Mouse (Mus musculus) kidney, embryonic 14.5 days (tissue): ENCODE results near the gene Tmem115. TPM values are rescaled to one million over a fixed set of nuclear protein-coding genes. Genes with fewer than 3 reads are reported as not detected.
A peak's percentile ranks its signal among the peaks of the same experiment; 100 is the strongest.

Source experiments
- ATAC-seq: fragments of 200-750 bp; cut with Nextera tagmentation; 2 replicates; pipeline ENCODE4 v1.8.0; 2017; ENCODE audit warnings: moderate number of reproducible peaks, mild to moderate bottlenecking, moderate TSS enrichment, moderate library complexity; ENCODE audit not compliant: low FRiP score, low TSS enrichment
- H3K27ac ChIP-seq: fragments of 300-500 bp; sonication (generic); 2 replicates; pipeline ENCODE4 v1.5.1; 2014; ENCODE audit warnings: low read depth, mild to moderate bottlenecking, low read length, moderate library complexity, mixed read lengths
- H3K27me3 ChIP-seq: fragments of 300-500 bp; sonication (generic); 2 replicates; pipeline ENCODE4 v1.6.1; 2014; ENCODE audit warnings: mild to moderate bottlenecking, low read length; ENCODE audit not compliant: control insufficient read depth, insufficient read depth
- H3K36me3 ChIP-seq: fragments of 300-500 bp; sonication (generic); 2 replicates; pipeline ENCODE4 v1.6.1; 2014; ENCODE audit warnings: low read length, mixed read lengths; ENCODE audit not compliant: control insufficient read depth, insufficient read depth
- H3K4me1 ChIP-seq: fragments of 300-500 bp; sonication (generic); 2 replicates; pipeline ENCODE4 v1.6.1; 2014; ENCODE audit warnings: low read length, mixed read lengths; ENCODE audit not compliant: control insufficient read depth, insufficient read depth
- H3K4me2 ChIP-seq: fragments of 300-500 bp; sonication (generic); replicated peaks from 2 replicates; pipeline ENCODE4 v1.6.1; 2014; ENCODE audit warnings: low read depth, mild to moderate bottlenecking, low read length
- H3K4me3 ChIP-seq: fragments of 300-500 bp; sonication (generic); 2 replicates; pipeline ENCODE4 v1.5.1; 2014; ENCODE audit warnings: mild to moderate bottlenecking, low read length
- H3K9ac ChIP-seq: fragments of 300-500 bp; sonication (generic); 2 replicates; pipeline ENCODE4 v1.6.1; 2014; ENCODE audit warnings: low read depth, mild to moderate bottlenecking, low read length, moderate library complexity
- H3K9me3 ChIP-seq: fragments of 300-500 bp; sonication (generic); 2 replicates; pipeline ENCODE4 v1.6.1; 2016; ENCODE audit warnings: low read length; ENCODE audit not compliant: control insufficient read depth
- WGBS: fragments of 180-500 bp; shearing (Covaris S2); extraction: QIAGEN DNeasy Blood & Tissue Kit; methylation state at CpG from one replicate; pipeline ENCODE4 v1.1.7; 2014; 5-methylcytosine and 5-hydroxymethylcytosine counted together
- polyA plus RNA-seq: library from polyadenylated mRNA; unstranded; fragments of >200 nt; fragmentation: Nextera tagmentation; extraction: Ambion mirVana; gene quantifications from 2 replicates; pipeline ENCODE4 v1.2.1, GENCODE M21; 2014

Tmem115 gene
- polyA plus RNA-seq, 1 experiment from 2014 or later: 49.9 TPM

DNA sequence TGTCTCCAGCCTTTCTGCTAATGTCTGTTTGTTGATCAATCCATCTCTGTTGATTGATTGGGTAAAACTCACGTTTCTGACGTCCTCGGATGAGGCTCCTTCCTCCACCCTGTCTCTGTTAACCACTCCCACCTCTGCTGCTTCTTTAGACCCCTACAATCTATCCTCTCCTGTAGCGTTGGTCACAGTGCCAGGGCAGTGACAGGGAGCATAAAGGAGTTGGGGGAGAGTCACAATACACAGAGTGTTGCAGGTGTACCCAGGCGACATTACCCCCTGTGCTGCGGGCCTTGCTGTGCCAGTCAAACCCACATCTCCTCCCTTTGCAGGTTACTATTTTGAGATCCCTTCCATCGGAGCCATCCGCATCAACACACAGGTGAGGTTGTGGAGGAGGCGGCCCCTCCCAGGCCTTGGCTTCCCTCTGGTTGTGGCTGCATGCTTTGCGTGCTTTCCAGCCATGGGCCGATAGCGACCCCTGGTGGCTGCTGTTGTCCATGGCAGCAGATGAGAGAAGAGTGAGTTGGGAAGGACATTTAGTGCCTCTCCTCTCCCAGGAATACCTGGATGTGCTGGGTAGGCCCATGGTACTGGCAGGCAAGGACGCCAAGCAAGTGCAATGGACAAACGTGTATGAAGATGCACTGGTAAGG is 19.3 kb upstream of the Tmem115 start:
- H3K36me3 ChIP-seq: no peaks in the 10 kb centered on the region
- H3K4me2 ChIP-seq: no peak overlapping the region
- H3K27ac ChIP-seq: no peak overlapping the region
- peaks cover 6% of the 10 kb centered on the region; the same call in 1 of the 2 replicates for H3K27me3 ChIP-seq
- H3K9me3 ChIP-seq: no peaks in the 10 kb centered on the region
- no peak for ATAC-seq
- H3K9ac ChIP-seq: no peak overlapping the region
- H3K4me3 ChIP-seq: no peak overlapping the region
- H3K4me1 ChIP-seq: peaks cover 15% of the 10 kb centered on the region; the same call in 1 of the 2 replicates
- WGBS: 23% methylated on average over 14 of the region's 14 CpGs

DNA sequence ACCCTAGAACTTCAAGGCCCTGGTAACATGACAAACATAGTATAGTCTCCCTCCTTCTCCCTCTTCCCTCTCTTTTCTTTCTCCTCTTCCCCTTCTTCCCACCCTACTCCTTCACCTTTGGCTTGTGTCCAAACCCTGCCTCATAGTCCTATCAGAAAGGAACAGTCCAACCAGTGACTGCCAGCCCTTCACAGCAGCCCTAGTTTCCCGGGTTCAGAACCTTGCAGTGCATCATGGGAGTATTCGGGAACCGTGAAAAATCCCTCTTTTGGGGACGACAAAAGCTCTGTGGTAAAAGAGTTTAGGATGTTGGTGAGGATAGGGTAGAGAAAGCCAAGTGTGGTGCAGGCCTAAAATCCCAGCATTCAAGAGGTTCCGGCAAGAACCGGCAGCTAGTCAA is 13.4 kb upstream of the Tmem115 start:
- H3K27me3 ChIP-seq: no peaks in the 10 kb centered on the region
- no peaks in the 10 kb centered on the region for H3K36me3 ChIP-seq
- no peak overlapping the region for H3K4me2 ChIP-seq
- ATAC-seq: no peak
- H3K4me1 ChIP-seq: peaks cover 10% of the 10 kb centered on the region; the same call in 1 of the 2 replicates
- H3K9ac ChIP-seq: no peak overlapping the region
- no peak overlapping the region for H3K27ac ChIP-seq
- WGBS: 68% methylated on average over 6 of the region's 6 CpGs
- no peak overlapping the region for H3K4me3 ChIP-seq
- H3K9me3 ChIP-seq: no peaks in the 10 kb centered on the region

DNA sequence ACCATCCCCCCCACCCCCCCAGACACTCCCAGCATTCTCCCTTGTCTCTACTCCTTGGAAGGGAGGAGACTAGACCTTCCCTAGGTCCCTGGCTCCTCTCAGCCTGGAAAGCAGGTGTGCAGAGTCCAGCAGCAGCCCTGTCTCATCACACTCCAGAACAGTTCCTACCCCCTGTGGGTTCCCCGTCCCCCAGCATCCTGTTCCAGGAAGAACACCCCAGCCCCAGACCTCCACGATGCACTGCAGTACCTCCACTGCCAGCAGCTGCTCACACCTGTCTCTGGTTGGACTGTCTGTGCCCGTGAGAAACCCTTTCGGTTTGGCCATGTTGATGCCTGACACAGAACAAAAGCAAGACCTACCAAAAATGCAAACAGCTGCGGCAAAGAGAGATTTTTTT is 12.6 kb upstream of the Tmem115 start:
- Histone ChIP-seq H3K9me3 (no peaks in the 10 kb centered on the region), H3K27me3 (peaks cover under 1% of the 10 kb centered on the region; the same call in 1 of the 2 replicates), H3K4me2 (no peak overlapping the region), H3K36me3 (no peaks in the 10 kb centered on the region), H3K4me3 (no peak overlapping the region), H3K4me1 (peaks cover 10% of the 10 kb centered on the region; the same call in 1 of the 2 replicates), H3K27ac (no peak overlapping the region), H3K9ac (peak overlapping the region; percentile 7; the same call in 1 of the 2 replicates)
- 62% methylated on average over 5 of the region's 5 CpGs for WGBS
- no peak for ATAC-seq

DNA sequence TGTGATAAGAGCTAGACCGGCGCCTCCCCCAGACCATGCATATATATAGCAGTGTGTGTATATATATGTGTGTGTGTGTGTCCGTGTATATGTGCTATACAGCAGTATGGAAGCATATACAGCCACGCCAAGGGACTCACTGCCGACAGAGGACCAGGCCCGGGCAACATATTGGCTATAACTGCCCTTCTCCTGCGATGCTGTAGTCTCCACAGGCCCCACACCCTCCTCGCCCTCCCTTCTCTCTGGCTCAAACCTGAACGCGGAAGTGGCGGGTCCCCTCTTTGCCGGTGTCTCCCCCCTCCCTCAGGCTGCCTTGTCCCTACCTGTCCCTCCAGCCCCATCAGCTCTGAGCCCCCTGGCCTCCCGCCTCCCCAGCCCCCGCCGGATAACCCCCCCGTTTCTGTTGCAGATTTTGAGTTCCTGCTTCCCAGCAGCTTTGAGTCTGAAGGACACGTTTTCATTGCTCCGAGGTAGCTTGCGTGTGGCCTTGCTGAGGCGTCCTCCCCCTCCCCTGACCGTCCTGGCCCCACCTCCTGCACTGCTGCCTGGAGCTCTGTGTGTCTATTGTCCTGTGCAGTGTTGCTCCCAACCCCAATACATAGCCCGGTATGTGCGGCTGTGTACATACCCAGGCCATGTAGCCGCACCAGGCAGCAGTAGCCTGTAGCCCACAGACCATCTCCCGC is 11.9 kb upstream of the Tmem115 start:
- H3K27me3 ChIP-seq: peaks cover 7% of the 10 kb centered on the region; the same call in 1 of the 2 replicates
- 25% methylated on average over 25 of the region's 25 CpGs for WGBS

DNA sequence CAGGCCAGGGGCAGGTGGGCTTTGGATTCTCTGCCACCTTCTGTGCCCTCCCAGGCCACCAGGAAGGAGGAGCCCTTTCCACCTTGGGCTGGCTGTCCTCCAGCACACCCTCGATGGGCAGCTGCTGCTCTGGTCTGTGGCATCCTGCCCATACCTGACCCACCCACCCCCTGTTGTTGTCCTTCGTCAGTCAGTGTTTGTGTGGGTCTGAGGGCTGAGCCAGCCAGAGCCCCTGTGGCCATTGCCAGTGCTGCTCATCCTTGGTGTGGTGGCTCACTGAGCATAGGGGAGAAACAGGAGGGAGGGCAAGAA is 11.4 kb upstream of the Tmem115 start:
- Histone ChIP-seq H3K4me2 (peak overlapping the region; percentile 34), H3K9me3 (no peaks in the 10 kb centered on the region), H3K36me3 (no peaks in the 10 kb centered on the region)

More for the DNA sequence above, 11.9 kb upstream of the Tmem115 start:
- Histone ChIP-seq H3K4me2 (peak overlapping the region; percentile 34), H3K4me1 (peaks cover 15% of the 10 kb centered on the region; the same call in 1 of the 2 replicates), H3K36me3 (no peaks in the 10 kb centered on the region), H3K4me3 (no peak overlapping the region), H3K9ac (no peak overlapping the region), H3K9me3 (no peaks in the 10 kb centered on the region), H3K27ac (no peak overlapping the region)
- ATAC-seq: no peak

DNA sequence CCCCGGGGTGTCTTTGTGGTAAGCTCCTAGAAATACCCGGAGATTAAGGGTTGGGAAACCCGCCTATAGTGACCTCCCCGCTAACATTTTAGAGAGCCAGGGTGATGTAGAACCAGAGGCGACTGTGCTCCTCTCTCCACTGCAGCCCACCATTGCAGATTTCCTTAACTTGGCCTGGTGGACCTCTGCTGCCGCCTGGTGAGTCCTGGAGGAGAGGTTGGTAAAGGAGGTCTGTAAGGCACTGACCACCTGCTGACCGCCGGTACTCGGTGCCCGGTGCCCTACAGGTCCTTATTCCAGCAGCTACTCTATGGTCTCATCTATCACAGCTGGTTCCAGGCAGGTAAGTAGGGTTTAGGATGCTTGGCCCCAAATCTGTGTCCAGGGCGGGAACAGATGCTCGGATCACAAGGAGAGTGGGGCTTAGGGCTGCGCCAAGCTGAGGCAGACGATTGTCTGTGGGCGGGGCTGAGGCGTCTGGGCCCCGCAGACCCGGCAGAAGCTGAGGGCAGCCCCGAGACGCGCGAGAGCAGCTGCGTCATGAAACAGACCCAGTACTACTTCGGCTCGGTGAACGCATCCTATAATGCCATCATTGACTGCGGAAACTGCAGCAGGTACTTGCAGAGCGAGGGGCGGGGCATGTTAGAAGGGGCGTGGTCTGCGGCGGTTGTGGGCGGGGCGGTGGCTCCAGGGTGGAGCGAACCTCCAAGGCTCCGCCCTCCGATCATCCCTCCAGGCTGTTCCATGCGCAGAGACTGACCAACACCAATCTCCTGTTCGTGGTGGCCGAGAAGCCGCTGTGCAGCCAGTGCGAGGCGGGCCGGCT is 7.3 kb upstream of the Tmem115 start:
- ATAC-seq: peak; percentile 82
- Histone ChIP-seq H3K4me2 (peak overlapping the region; percentile 74), H3K4me1 (peaks cover 15% of the 10 kb centered on the region; the same call in 1 of the 2 replicates), H3K9me3 (no peaks in the 10 kb centered on the region), H3K27ac (no peak overlapping the region), H3K36me3 (no peaks in the 10 kb centered on the region), H3K4me3 (peak overlapping the region; percentile 40), H3K9ac (peak overlapping the region; percentile 42), H3K27me3 (peaks cover 19% of the 10 kb centered on the region)
- WGBS: 4% methylated on average over 44 of the region's 44 CpGs

More for the DNA sequence above, 11.4 kb upstream of the Tmem115 start:
- ATAC-seq: no peak
- H3K4me3 ChIP-seq: no peak overlapping the region
- 29% methylated on average over 2 of the region's 2 CpGs for WGBS
- no peak overlapping the region for H3K27ac ChIP-seq
- peaks cover 9% of the 10 kb centered on the region for H3K27me3 ChIP-seq
- H3K9ac ChIP-seq: no peak overlapping the region
- H3K4me1 ChIP-seq: peaks cover 15% of the 10 kb centered on the region; the same call in 1 of the 2 replicates

DNA sequence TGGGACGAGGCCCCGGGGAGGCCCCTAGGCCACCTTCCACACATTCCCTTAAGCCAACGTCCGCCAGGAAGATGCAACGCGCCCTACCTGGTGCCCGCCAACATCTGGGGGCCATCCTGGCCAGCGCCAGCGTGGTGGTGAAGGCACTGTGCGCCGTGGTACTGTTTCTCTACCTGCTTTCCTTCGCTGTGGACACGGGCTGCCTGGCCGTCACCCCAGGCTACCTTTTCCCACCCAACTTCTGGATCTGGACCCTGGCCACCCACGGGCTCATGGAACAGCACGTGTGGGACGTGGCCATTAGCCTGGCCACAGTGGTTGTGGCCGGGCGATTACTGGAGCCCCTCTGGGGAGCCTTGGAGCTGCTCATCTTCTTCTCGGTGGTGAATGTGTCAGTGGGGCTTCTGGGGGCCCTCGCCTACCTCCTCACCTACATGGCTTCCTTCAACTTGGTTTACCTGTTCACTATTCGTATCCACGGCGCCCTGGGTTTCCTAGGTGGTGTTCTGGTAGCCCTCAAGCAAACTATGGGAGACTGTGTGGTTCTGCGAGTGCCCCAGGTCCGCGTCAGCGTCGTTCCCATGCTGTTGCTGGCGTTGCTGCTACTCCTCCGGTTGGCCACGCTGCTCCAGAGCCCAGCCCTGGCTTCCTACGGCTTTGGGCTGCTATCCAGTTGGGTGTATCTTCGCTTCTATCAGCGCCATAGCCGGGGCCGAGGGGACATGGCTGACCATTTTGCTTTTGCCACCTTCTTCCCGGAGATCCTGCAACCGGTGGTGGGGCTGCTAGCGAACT is 860 bp downstream of the Tmem115 start:
- WGBS: under 1% methylated on average over 40 of the region's 40 CpGs
- H3K4me2 ChIP-seq: peak overlapping the region; percentile 71
- peak; percentile 13 for ATAC-seq

DNA sequence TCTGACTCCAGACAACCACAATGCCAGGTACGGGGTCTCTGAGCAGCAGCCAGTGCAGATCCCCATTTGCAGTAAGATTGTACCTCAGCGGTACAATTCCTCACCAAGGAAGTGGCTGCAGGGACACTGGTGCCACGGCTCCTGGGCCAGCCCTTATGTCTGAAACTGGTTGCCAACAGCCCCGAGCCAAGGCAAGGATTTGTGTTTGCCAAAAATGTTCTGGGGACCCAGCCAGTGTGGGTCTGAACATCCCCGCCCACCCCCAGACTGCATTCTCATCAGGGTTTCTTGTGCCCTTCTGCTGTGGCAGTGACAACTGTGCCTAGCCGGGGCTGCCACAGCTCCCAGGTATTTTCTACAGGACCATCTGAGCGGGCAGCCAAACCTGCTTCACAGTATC is 4.5 kb downstream of the Tmem115 start:
- peaks cover 29% of the 10 kb centered on the region for H3K4me1 ChIP-seq
- no peak overlapping the region for H3K4me2 ChIP-seq
- no peaks in the 10 kb centered on the region for H3K27me3 ChIP-seq
- no peak for ATAC-seq
- WGBS: 97% methylated on average over 7 of the region's 7 CpGs
- H3K4me3 ChIP-seq: no peak overlapping the region
- no peaks in the 10 kb centered on the region for H3K9me3 ChIP-seq
- H3K36me3 ChIP-seq: peaks cover 33% of the 10 kb centered on the region
- no peak overlapping the region for H3K27ac ChIP-seq
- H3K9ac ChIP-seq: no peak overlapping the region

More for the DNA sequence above, 860 bp downstream of the Tmem115 start:
- Histone ChIP-seq H3K27me3 (no peaks in the 10 kb centered on the region), H3K9me3 (no peaks in the 10 kb centered on the region), H3K4me3 (peak overlapping the region; percentile 94), H3K27ac (peak overlapping the region; percentile 77), H3K9ac (peak overlapping the region; percentile 90), H3K4me1 (peaks cover 20% of the 10 kb centered on the region), H3K36me3 (peaks cover 29% of the 10 kb centered on the region)
